Mouse (Mus musculus): ENCODE data around the gene Usp30. TPM values are rescaled to one million over a fixed set of nuclear protein-coding genes. Genes with fewer than 3 reads are reported as not detected.

Gene Usp30
- polyA plus RNA-seq, 1 experiment from 2014 or later: 12.7 TPM

DNA sequence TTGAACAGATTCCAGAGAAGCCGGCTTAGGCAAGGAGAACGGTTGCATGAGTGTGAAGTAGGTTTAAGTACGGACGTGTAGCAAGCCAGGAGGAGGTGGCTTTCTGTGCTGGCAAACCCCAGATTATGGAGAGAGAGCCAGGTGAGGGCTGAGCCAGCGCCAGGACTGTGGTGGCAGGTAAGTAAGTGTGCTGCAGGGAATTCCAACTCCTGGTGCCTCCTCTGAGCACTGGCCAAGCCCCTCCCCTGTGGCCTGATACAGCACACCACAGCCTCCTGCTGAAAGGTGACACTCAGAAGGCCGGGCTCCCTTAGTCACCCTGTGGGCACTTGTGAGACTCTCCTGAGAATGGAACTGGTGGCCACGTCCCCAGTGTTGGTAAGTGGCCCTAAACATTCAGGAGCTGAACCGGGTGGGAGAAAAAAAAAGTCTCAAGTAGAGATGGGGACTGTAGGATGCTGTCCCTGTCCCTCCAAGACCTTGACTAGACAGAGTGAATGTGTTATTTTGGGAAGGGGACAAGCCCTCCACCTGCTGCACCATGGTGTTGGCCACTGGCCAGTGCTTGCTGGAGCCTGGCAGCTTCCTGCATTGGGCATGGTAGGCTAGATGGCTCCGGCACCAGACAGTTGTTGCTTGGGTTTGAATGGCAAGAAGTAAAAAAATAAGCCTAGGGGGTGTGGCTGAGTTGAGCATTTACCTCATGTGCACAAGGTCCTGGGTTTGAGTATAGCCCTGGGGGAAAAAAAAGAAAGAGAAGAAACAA lies 90.1 kb downstream of the Usp30 start:
- Histone ChIP-seq H3K4me1 (peaks cover 15% of the 10 kb centered on the region), H3K36me3 (replicated peaks) (no peaks in the 10 kb centered on the region), H3K9me3 (no peaks in the 10 kb centered on the region), H3K27me3 (ENCODE audit: poor library complexity, severe bottlenecking) (no peaks in the 10 kb centered on the region), H3K27ac (no peak overlapping the region), H3K4me3 (no peak overlapping the region)
- no peak for DNase-seq (ENCODE audit: extremely low spot score, low spot score)
- WGBS: 66% methylated on average over 9 of the region's 9 CpGs

- WGBS: 60% methylated on average over 7 of the region's 7 CpGs
- H3K27me3 ChIP-seq (ENCODE audit: poor library complexity, severe bottlenecking): no peaks in the 10 kb centered on the region
- no peak overlapping the region for H3K4me3 ChIP-seq
- no peak overlapping the region for H3K27ac ChIP-seq
- no peaks in the 10 kb centered on the region for H3K36me3 ChIP-seq (replicated peaks)
- peaks cover 15% of the 10 kb centered on the region for H3K4me1 ChIP-seq
- no peak for DNase-seq (ENCODE audit: extremely low spot score, low spot score)
- H3K9me3 ChIP-seq: no peaks in the 10 kb centered on the region
Observed at GRCm38 (mm10) chr5:114157236-114157635, 92.0 kb downstream of the Usp30 start.

DNA sequence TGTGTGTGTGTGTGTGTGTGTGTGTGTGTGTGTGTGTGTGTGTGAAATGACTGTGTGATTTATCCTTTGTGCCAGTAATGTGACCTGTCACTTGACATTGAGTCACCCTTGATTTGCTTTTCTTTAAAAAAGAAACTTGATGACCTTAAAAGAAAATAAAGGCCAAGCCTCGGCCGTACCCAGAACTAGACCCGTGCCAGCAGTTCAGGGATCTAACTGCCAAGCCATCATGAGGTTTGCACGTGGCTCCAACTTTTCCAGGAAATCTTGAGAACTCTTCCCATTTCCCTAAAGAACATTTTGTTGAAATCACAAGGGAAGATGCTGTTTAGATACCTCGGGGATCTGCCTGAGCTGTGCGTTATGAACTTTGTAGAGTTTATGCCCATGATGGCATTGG lies 96.2 kb downstream of the Usp30 start:
- WGBS: 90% methylated on average over 6 of the region's 6 CpGs

GRCm38 (mm10) chr5:114162106-114162815 lies 97.0 kb downstream of the Usp30 start:
- H3K36me3 ChIP-seq (replicated peaks): no peaks in the 10 kb centered on the region
- H3K9me3 ChIP-seq: no peaks in the 10 kb centered on the region
- no peak for DNase-seq (ENCODE audit: extremely low spot score, low spot score)
- H3K27me3 ChIP-seq (ENCODE audit: poor library complexity, severe bottlenecking): no peaks in the 10 kb centered on the region
- 60% methylated on average over 12 of the region's 12 CpGs for WGBS
- H3K27ac ChIP-seq: no peak overlapping the region
- peaks cover under 1% of the 10 kb centered on the region; the same call in 1 of the 2 replicates for H3K4me1 ChIP-seq
- no peak overlapping the region for H3K4me3 ChIP-seq

More for the DNA sequence above, 96.2 kb downstream of the Usp30 start:
- Histone ChIP-seq H3K4me3 (no peak overlapping the region), H3K4me1 (peaks cover 3% of the 10 kb centered on the region; the same call in 1 of the 2 replicates), H3K36me3 (replicated peaks) (no peaks in the 10 kb centered on the region), H3K9me3 (no peaks in the 10 kb centered on the region), H3K27ac (no peak overlapping the region), H3K27me3 (ENCODE audit: poor library complexity, severe bottlenecking) (no peaks in the 10 kb centered on the region)
- no peak for DNase-seq (ENCODE audit: extremely low spot score, low spot score)

DNA sequence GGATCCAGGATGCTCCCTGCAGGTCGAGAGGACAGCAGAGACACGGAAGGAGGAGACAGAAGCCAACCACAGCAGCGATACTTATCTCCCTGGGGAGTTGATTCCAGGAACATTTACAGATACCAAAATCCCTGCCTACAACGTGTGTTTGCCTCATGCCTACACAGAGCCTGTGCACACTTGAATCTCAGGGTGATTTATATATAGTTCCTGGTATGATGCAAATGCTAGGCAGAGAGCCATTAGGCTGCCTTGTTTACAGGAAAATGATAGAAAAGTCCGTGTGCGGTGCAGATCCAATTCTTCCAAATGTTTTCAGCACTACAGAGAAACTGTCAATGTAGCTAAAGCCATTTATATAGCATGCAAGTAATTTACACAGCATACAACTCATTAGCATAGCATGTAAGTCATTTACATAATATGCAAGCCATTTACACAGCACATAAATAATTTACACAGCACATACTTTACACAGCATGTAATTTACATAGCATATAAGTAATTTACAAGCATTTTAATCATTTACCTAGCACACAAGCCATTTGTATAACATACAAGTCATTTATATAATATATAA lies 97.9 kb downstream of the Usp30 start:
- Histone ChIP-seq H3K4me3 (no peak overlapping the region), H3K9me3 (no peaks in the 10 kb centered on the region), H3K36me3 (replicated peaks) (no peaks in the 10 kb centered on the region), H3K27ac (no peak overlapping the region), H3K4me1 (no peaks in the 10 kb centered on the region), H3K27me3 (ENCODE audit: poor library complexity, severe bottlenecking) (no peaks in the 10 kb centered on the region)
- no peak for DNase-seq (ENCODE audit: extremely low spot score, low spot score)
- 82% methylated on average over 6 of the region's 6 CpGs for WGBS

DNA sequence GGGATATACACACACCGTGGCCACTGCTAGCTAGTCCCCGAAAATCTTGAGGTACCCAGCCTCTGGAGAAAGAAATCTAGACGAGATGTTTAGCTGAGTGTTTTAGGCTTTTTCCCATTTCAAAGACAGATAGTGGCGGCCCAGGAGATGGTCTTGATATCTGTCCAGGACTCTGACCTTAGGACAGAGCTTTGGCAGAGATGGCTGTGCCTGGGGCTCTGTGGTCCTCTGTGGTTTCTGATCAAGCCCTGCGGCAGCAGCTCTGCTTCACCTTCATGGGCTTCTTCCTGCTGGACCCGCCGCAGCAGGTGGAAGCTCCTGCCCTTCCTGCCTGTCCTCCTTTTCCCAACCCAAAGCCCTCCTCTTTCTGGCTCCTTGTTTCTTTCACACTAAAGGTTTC lies 105.1 kb downstream of the Usp30 start:
- peaks cover 12% of the 10 kb centered on the region for H3K27me3 ChIP-seq (ENCODE audit: poor library complexity, severe bottlenecking)
- H3K9me3 ChIP-seq: no peaks in the 10 kb centered on the region
- H3K4me3 ChIP-seq: no peak overlapping the region
- no peak for DNase-seq (ENCODE audit: extremely low spot score, low spot score)
- H3K4me1 ChIP-seq: peaks cover 10% of the 10 kb centered on the region
- 81% methylated on average over 7 of the region's 7 CpGs for WGBS
- no peak overlapping the region for H3K27ac ChIP-seq
- no peaks in the 10 kb centered on the region for H3K36me3 ChIP-seq (replicated peaks)

DNA sequence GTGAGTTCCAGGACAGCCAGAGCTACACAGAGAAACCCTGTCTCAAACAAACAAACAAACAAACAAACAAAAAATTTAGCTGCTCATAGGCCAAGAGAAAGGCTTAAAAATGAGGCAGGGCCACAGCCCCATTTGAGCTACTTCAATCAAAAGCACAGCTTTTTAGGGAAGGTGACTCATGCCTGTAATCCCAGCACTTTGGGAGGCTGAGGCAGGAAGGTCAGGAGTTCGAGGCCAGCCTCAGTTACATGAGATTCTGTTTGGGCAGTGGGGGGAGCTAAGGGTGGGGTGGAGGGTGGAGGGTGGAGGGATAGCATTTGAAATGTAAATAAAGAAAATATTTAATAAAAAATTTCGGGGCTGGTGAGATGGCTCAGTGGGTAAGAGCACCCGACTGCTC lies 107.7 kb downstream of the Usp30 start:
- DNase-seq (ENCODE audit: extremely low spot score, low spot score): no peak
- WGBS: 89% methylated on average over 3 of the region's 3 CpGs

GRCm38 (mm10) chr5:114173458-114173857 lies 108.2 kb downstream of the Usp30 start:
- Histone ChIP-seq H3K4me1 (peaks cover 23% of the 10 kb centered on the region), H3K27ac (no peak overlapping the region), H3K27me3 (ENCODE audit: poor library complexity, severe bottlenecking) (peaks cover 24% of the 10 kb centered on the region), H3K9me3 (no peaks in the 10 kb centered on the region), H3K4me3 (no peak overlapping the region), H3K36me3 (replicated peaks) (no peaks in the 10 kb centered on the region)
- DNase-seq (ENCODE audit: extremely low spot score, low spot score): no peak
- 72% methylated on average over 7 of the region's 7 CpGs for WGBS

More for the DNA sequence above, 107.7 kb downstream of the Usp30 start:
- H3K4me1 ChIP-seq: peaks cover 23% of the 10 kb centered on the region
- no peak overlapping the region for H3K27ac ChIP-seq
- no peaks in the 10 kb centered on the region for H3K9me3 ChIP-seq
- peaks cover 24% of the 10 kb centered on the region for H3K27me3 ChIP-seq (ENCODE audit: poor library complexity, severe bottlenecking)
- H3K4me3 ChIP-seq: no peak overlapping the region
- no peaks in the 10 kb centered on the region for H3K36me3 ChIP-seq (replicated peaks)

GRCm38 (mm10) chr5:114173877-114174581 lies 108.8 kb downstream of the Usp30 start:
- H3K4me1 ChIP-seq: peaks cover 23% of the 10 kb centered on the region
- H3K27ac ChIP-seq: no peak overlapping the region
- 0 out of 2 replicates have a peak overlapping the region, but pooled peaks have one; percentile 19 for H3K4me3 ChIP-seq
- H3K27me3 ChIP-seq (ENCODE audit: poor library complexity, severe bottlenecking): peaks cover 24% of the 10 kb centered on the region
- H3K36me3 ChIP-seq (replicated peaks): no peaks in the 10 kb centered on the region
- DNase-seq (ENCODE audit: extremely low spot score, low spot score): no peak
- 40% methylated on average over 16 of the region's 16 CpGs for WGBS
- H3K9me3 ChIP-seq: no peaks in the 10 kb centered on the region

Other genes starting within 250 kb of the Usp30 start
- 0.74 and 0.82 TPM in 2 replicates for gene Selplg, start 232.8 kb upstream of the Usp30 start, polyA plus RNA-seq (2016; fragmentation: Nextera tagmentation; extraction: Ambion mirVana)
- 209 and 210 TPM in 2 replicates for gene Coro1c, start 156.7 kb upstream of the Usp30 start, polyA plus RNA-seq (2016; fragmentation: Nextera tagmentation; extraction: Ambion mirVana)
- gene Ssh1, start 71.6 kb upstream of the Usp30 start, polyA plus RNA-seq (2016; fragmentation: Nextera tagmentation; extraction: Ambion mirVana): 13.9 and 17.5 TPM in 2 replicates
- gene Dao, start 61.8 kb upstream of the Usp30 start, polyA plus RNA-seq (2016; fragmentation: Nextera tagmentation; extraction: Ambion mirVana): not detected in 2 replicates
- 3.2 and 5.4 TPM in 2 replicates for gene Svop, start 26.1 kb downstream of the Usp30 start, polyA plus RNA-seq (2016; fragmentation: Nextera tagmentation; extraction: Ambion mirVana)
- 12.8 and 13.6 TPM in 2 replicates for gene Alkbh2, start 62.8 kb downstream of the Usp30 start, polyA plus RNA-seq (2016; fragmentation: Nextera tagmentation; extraction: Ambion mirVana)
- 88.2 and 88.6 TPM in 2 replicates for gene Ung, start 64.9 kb downstream of the Usp30 start, polyA plus RNA-seq (2016; fragmentation: Nextera tagmentation; extraction: Ambion mirVana)
- 2.5 TPM in 2 replicates for gene Acacb, start 81.1 kb downstream of the Usp30 start, polyA plus RNA-seq (2016; fragmentation: Nextera tagmentation; extraction: Ambion mirVana)
- gene Foxn4, start 208.3 kb downstream of the Usp30 start, polyA plus RNA-seq (2016; fragmentation: Nextera tagmentation; extraction: Ambion mirVana): 0.42 and 0.80 TPM in 2 replicates
- 0.80 and 0.82 TPM in 2 replicates for gene Myo1h, start 223.7 kb downstream of the Usp30 start, polyA plus RNA-seq (2016; fragmentation: Nextera tagmentation; extraction: Ambion mirVana)